Mouse (Mus musculus) brown adipose tissue, adult 24 weeks (tissue): ENCODE results near the gene Spdef. TPM values are rescaled to one million over a fixed set of nuclear protein-coding genes. Genes with fewer than 3 reads are reported as not detected.

Experiments
- H3K27ac ChIP-seq: fragments of 200-500 bp; replicated peaks from 2 replicates; pipeline ENCODE4 v1.5.1; 2012; ENCODE audit warnings: low read depth, mild to moderate bottlenecking, low read length
- H3K4me1 ChIP-seq: fragments of 200-500 bp; 2 replicates; pipeline ENCODE4 v1.6.1; 2012; ENCODE audit warnings: low read length, mixed read lengths; ENCODE audit not compliant: control insufficient read depth, insufficient read depth, insufficient read length
- H3K4me3 ChIP-seq: fragments of 200-500 bp; 2 replicates; pipeline ENCODE4 v1.5.1; 2012; ENCODE audit warnings: low read depth, mild to moderate bottlenecking, low read length, moderate library complexity; ENCODE audit not compliant: insufficient read depth
- polyA plus RNA-seq: library from polyadenylated mRNA; stranded (reverse); fragments of >200 nt; gene quantifications from 2 replicates; pipeline ENCODE4 v1.2.4, GENCODE M21; 2012; ENCODE audit not compliant: missing spikeins, insufficient read depth, insufficient read length

The Spdef gene
- polyA plus RNA-seq, 1 experiment, result not detected

DNA sequence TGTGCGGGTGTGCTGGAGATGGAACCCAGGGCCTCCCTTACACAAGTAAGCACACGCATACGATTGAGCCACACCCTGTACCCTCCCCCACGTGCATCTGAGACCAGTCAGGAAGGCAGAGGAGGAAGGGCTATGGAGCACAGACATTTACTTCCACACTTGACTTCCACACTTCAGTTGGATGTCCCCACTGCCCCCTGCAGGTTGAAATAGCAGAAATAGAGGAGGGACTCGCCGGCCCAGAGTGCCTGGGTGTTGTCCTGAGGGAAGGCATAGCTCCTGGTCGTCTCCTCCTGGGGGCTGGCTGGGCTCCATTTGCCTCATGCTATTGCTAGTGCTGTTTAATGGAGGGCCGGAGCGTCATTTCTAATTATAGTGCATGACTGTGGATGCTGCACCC is 53.3 kb downstream of the Spdef start:
- H3K27ac ChIP-seq, result no peak overlapping the region

DNA sequence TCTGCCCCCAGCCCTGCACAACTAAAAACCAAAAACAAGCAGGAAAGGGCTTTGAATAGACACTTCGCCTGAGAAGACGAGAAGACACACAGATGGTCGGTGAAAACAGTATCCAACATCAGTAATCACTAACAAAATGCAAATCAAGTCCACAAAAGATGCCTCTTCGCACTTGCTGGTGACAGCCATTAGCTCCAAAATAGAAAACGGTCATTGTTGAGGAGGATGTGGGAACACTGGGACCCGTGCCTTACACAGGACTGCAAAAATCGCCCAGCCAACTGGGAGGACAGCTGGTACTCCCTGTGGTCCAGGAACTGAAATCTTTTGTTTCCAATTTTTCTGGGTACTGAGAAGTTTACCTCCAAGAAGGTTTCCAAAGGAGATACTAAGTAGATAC is 54.8 kb downstream of the Spdef start:
- H3K27ac ChIP-seq, result no peak overlapping the region
- no peak overlapping the region for H3K4me3 ChIP-seq
- H3K4me1 ChIP-seq, result no peaks in the 10 kb centered on the region

More for the DNA sequence above, 53.3 kb downstream of the Spdef start:
- no peaks in the 10 kb centered on the region for H3K4me1 ChIP-seq
- H3K4me3 ChIP-seq, result no peak overlapping the region

DNA sequence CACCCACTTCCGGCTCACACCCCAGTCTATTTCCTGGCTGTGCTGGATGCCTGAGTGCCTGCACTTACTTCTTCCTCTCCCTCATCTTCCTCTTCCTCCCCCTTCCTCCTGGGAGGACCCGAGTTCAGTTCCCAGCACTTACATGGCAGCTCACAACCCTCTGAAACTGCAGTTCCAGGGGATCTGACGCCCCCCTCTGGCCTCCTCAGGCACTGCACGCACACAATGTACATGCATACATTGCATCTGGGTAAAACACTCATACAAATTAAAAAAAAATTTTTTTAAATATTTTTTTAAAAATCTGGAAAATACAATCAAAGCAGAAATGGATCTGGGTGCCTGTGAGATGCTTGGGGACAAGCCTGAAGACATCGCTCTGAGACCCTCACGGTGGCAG is 57.0 kb downstream of the Spdef start:
- Histone ChIP-seq H3K4me1 (no peaks in the 10 kb centered on the region), H3K4me3 (no peak overlapping the region), H3K27ac (no peak overlapping the region)

Other genes with a start within 250 kb of the Spdef start
- not detected in 2 replicates for gene Grm4, start 207.6 kb downstream of the Spdef start, polyA plus RNA-seq
- 10.2 TPM in 1 of 2 replicates, not detected in the other for gene Hmga1, start 172.5 kb downstream of the Spdef start, polyA plus RNA-seq
- 11.1 and 15.6 TPM in 2 replicates for gene AI413582, start 163.2 kb downstream of the Spdef start, polyA plus RNA-seq
- gene Nudt3, start 105.5 kb downstream of the Spdef start, polyA plus RNA-seq, result 68.4 and 69.5 TPM in 2 replicates
- gene RPS10-NUDT3, start 93.7 kb downstream of the Spdef start, polyA plus RNA-seq, result not detected in 2 replicates
- 671 and 765 TPM in 2 replicates for gene Rps10, start 92.3 kb downstream of the Spdef start, polyA plus RNA-seq
- gene Pacsin1, start 73.4 kb downstream of the Spdef start, polyA plus RNA-seq, result not detected in 2 replicates
- gene D17Wsu92e, start 91.7 kb upstream of the Spdef start, polyA plus RNA-seq, result 62.2 and 89.1 TPM in 2 replicates
- 50.9 and 79.9 TPM in 2 replicates for gene Snrpc, start 109.2 kb upstream of the Spdef start, polyA plus RNA-seq
- 6.1 and 11.2 TPM in 2 replicates for gene Uhrf1bp1, start 127.5 kb upstream of the Spdef start, polyA plus RNA-seq
- gene Anks1, start 180.4 kb upstream of the Spdef start, polyA plus RNA-seq, result 14.0 and 18.0 TPM in 2 replicates
- 22.7 and 28.8 TPM in 2 replicates for gene Taf11, start 180.9 kb upstream of the Spdef start, polyA plus RNA-seq